Mouse (Mus musculus) adrenal gland, postnatal 14 days (tissue): ENCODE measurements around the gene Epb41. TPM values are rescaled to one million over a fixed set of nuclear protein-coding genes. Genes with fewer than 3 reads are reported as not detected.

Experiments used
- DNase-seq: peaks from one replicate; pipeline ENCODE4 v3.0.0; 2021; ENCODE audit warnings: mixed read lengths
- total RNA-seq: library from RNA; stranded (reverse); gene quantifications from 2 replicates; pipeline ENCODE4 v1.2.3, GENCODE M21; 2021

The Epb41 gene
- total RNA-seq, 1 experiment from 2014 or later: 112 TPM

DNA sequence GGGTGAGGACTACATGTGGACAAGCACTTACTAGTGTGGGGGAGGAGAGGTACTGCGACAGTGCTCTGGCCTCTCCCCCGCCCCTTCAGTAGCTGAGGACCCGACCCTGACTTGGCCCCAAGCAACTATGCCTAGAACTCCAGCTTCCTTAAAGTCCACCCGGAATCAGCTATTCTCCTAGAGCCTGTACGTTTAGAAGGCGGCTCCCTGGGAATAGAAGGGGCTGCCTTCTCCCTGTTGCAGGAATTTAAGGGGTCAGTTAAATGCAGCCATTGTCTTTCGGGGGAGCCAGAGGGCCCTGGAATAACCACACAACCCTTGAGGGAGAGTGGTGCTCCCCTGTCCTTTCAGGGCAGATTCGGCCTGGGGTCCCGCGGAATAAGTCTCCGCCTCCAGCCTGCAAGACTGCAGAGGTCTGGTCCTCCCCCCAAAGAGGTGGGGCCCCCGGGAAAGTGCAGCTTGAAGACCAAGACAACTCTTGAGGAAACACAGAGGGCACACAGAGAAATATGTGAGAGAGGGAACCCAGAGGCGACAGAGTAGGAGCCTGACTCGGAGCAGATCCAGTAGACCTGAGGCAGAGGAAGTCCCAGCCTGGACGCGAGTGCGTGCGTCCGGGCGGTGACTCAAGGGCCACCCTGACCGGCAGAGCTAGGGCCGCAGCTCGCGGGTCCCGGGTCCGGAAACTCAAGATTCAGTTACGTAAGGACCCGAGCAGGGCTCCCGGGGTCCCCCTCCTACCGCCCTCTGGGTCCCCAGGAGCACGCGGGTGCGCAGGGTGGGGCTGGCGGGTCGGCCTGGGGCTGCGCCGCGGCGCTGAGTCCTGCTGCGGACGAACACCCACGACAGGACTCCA, 816 bp downstream of the Epb41 start, which contains the start of gene Gm10300:
Gene Gm10300, plus strand, starts transcription at position 621 of the 856 bp plus-strand sequence.
- DNase-seq: peak; percentile 72

DNA sequence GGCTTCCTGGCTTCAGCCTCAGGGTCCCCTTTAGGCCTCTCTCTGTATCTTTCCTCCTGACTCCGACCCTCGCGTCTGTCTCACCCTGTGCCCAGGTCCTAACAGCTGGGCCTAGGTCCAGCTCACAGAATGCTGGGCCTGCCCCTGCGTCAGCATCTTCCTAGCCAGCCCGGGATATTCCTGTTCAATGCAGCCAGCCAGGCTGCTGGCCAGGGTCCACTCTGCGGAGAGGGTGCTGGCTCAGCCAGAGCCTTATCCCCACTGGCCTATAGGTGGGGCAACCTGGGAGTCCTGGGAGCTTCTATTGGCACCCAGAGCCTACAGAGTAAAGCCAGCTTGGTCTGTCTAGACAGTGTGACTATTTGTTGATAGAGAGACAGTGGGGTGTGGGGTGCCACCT, 2.2 kb downstream of the Epb41 start:
- DNase-seq: peak; percentile 51

DNA sequence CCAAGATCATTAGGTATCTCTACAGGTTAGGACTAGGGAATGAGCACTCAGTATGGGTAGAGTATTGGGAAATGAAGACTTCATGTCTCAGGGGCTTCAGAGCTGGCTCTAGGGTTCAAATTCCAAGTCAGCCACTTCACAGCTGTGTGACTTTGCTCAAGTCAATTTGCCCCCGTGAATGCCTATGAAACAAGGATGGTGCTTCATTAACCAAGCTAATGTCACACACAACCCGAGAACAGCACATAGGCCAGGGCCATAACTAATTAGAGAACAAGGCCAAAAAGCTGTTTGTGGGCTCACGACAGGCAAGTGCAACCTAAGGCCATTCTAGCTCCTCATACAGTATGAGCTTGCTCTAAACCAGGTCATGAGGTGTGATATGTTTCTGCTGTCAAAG, 3.0 kb downstream of the Epb41 start:
- no peak for DNase-seq

DNA sequence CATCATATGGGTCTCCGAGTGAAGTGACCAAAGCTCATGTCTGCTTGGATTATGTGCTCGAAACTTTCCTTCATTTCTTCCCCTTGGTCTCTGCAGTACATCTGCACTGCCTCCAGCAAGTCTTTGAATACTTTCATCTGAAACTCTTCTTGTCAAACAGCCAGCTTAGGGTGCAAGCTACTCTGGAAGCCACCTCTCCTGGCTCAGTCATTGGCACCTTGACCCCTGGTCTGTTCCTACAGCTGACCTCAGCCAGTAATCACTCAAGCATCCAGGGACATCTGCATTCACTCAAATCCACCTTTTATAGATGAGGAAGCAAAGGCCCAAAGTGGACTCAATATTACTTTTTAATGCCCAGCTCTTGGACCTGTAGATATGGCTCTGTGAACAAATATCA, 3.4 kb downstream of the Epb41 start:
- no peak for DNase-seq

DNA sequence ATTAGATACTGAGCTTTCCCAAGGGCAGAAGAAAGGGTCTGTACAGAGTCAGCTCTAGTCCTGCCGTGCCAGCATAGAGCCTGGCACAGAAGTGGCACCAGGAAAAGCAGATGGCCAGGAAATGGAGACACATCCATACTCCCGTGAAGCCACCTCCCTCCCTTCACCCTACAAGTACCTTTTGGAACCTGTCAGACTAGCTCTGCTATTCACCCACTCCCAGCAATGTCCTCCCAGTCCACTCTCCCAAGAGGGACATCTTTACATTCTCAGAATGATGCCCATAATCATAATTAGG, 7.2 kb downstream of the Epb41 start:
- no peak for DNase-seq

DNA sequence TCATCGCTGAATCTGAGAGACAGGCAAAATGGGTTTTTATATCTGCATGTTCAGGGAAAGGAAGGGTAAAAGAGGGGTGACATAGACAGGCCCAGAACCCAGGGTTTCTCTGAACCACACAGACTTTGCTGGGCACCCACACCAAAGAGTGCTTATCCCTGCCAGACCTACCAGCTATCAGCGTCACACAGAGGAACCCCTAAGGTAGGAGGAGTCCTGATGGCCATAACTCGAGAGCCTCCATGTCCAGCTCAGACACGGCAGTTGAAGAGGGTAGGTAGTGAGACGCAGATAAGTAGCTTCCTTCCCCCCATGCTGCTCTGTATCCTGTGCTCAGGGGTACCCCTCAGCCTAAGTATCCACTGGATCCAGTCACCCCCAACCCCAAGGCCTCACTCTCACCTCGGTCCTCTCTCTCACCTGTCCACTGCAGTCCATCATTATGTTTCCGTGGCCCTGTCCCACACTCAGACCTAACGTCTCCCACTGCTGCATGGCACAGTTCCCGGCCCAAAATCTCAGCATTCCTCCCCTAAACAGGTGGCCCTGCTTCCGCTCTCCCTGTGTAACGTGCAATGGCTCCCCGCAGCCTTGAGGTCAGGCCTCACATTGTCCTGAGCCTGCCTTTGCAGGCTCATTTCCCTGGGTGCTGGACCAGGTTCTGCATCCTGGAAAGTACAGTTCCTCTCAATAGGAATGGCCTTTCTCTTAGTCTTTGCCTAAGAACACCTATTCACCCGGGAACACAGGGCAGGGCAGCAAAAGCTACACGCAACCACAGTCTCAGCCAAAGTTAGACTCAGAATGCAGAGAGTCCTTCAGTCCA, 7.8 kb downstream of the Epb41 start:
- no peak for DNase-seq

DNA sequence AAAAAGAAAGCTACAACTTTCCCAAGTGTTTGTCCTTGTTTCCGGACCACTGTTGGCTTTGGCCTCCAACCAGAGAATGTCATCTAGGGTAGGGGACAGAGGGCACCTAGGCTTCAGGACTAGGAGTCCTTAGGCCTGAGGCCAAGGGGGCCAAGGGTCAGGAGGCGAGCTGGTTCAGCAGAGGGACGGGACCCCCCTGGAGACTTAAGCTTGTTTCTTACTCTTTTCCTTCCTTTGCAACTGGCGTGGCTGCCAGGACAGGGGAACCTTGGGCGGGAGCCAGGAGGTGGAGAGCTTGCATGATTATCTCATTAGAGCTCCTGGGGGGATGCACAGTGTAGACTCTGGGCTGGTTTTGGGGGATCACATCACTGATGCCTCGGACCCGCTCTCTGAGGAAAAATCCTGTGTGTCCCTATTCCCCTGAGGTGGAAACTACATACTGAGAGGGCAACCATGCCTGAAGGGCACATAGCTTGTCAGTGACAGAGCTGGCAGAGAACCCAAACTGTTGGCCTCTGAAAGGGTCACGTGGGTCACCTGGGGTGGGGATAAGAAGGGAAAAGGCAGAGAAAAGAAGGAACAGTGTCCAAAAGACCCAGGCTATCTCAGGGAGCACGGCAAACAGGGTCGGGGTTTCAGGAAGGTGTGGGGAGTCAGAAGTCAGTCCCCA, 8.9 kb downstream of the Epb41 start:
- DNase-seq: peak; percentile 88

DNA sequence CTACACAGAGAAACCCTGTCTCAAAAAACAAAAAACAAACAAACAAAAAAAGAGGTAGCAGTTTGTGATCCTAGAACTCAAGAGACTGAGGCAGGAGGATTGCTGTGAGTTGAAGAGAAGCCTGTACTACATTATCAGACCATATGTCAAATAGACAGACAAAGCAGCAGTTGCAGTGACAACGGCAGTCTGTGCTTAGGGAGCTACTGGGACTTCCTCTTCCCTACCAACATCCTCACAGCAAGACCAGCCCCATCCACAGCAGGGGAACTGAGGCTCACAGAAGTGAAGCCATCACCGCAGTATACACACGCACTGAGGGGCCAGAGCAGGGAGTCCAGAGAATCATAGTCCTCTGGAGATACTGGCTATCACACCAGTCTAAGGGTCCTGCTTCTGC, 9.5 kb downstream of the Epb41 start:
- no peak for DNase-seq

DNA sequence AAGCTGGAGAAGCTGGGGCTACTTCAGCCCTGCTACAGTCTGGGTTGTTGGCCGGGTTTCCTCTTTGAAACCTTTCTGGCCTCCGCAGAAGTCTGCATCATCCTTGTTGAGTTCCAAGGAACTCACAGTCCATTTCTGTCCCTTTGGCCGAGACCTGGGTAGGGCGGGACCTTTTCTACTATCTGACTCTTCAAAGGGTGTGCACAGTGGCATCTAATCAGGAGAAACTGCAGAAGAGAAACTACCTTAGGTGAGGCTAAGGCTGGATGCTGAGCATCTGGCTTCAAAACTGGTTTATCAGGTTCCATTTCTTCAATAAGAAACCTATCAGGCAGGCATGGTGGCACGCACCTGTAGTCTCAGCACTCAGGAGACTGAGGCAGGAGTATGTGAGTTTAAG, 10.6 kb downstream of the Epb41 start:
- peak; percentile 37 for DNase-seq

DNA sequence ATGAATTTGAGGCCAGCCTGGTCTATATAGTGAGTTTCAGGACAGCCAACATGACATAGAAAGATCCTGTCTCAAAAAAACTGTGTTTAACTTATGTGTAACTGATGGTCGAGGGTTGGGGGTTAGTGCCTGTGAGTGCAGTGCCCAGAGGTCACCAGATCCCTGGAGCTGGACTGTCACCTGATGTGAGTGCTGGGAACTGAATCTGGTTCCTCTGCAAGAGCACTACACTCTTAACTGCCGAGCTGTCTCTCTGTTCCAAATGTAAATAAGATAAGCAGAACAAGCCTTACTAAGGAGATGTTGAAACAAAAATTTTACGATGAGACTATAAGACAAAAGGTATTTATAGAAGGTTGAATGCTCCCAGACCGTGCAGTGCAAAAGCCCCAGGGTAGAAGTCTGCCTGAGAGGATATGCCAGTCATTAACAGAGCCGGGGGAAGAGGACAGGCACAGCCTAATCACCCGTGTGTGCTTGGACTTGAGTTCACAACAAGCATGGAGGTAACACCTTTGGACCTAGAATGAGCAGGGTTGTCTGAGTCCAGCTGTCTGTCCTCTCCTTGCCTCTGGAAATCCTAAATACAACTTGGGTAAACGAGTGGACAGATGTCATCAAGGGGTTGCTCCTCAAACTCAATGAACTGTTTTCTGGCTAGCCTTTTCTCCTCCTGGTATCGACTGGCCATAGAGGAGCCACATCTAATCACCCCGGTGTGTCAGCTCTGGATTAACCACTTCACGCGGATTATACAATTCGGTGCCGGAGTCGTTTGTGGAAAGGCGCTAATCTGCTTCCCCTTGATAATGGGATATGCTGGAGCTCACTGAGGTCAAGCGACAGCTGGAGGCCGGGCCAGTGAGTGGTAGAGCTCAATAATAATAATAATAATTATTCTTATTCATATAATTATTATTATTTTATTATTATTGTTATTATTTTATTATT, 11.9 kb downstream of the Epb41 start:
- DNase-seq: no peak

DNA sequence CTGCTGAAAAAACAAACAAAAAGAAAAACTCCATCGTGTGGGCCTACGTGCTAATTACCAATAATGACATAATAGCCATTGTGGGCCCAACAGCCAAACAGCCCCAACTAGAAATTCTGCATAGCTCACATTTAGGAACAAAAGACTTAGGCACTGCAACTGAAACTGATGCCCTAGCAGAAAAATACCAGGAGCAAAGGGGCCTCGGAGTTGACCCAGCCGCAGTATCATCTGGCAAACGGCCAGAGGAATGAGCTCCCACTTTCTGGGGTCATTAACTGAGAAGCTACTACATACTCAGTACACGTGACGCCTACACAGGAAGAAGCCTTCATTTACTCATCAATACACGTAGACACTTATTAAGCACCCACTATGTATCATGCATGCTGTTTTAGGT, 12.8 kb downstream of the Epb41 start:
- DNase-seq: no peak

DNA sequence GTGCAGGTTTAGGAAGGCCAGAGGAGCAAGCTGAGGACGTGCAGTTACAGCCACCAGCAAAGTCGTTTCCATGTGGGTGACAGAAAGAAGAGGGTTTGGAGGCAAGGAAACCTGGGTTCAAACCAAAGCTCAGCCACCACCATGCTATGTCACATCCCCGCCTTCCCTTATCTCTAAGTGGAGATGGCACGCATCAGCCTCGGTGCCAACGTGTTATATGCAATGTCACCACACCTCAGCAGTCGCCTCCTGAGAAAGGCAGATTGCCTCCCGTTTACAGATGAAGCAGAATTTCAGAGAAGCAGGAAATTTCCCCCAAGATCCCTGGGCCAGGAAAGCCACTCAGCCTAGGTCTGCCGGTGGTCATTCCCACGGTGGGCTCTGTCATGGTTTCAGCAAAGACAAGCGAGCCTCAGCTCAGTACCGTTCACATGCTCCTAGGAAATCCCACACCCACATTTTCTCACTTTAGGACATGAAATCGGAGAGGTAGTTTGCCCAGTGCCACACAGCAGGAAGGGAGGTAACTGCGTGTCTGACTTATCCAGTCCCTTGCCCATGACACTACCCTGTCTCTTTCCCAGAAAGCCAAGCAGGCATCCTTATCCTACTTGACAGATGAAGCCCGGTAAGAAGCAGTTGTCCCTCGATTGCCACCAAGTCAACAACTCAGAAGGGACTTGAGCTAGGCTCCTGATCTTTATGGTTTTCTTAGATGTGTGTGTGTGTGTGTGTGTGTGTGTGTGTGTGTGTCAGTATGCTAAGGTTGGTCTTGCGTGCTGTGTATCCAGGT, 14.9 kb downstream of the Epb41 start:
- DNase-seq: no peak

DNA sequence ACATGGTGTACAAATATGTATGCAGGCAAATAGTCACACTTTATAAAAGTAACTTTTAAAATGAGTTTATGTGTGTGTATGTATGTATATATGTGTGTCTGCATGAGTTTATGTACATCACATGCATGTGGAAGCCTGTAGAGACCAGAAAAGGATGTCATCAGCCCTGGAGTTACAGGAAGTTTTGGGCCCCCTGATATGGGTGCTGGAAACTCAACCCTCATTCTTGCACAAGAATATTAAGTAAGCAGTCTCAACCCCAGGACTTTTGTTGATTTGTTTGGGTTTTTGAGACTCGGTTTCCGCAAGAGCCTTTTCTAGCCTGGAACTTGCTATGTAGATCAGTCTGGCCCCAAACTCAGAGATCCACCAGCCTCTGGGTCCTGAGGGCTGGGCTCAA, 15.6 kb downstream of the Epb41 start:
- DNase-seq: no peak

DNA sequence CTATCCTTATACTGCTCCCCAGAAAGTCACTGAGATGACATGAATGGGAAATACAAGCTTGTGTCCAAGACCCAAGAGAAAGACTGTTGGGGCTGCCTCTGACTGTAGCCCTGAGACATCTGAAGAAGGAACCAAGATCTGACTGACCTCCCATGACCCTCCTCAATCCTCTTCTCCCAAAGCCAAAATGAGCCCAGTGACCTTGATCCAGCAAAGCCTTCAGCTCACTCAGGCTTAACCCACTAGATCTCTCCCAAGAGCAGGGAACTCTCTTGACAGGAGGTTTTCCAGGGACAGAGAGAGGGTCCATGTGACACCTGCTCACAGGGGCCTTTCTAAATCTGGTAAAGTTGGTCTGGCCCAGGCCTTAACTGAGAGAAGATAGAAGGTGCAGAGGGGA, 17.8 kb downstream of the Epb41 start:
- DNase-seq: no peak

DNA sequence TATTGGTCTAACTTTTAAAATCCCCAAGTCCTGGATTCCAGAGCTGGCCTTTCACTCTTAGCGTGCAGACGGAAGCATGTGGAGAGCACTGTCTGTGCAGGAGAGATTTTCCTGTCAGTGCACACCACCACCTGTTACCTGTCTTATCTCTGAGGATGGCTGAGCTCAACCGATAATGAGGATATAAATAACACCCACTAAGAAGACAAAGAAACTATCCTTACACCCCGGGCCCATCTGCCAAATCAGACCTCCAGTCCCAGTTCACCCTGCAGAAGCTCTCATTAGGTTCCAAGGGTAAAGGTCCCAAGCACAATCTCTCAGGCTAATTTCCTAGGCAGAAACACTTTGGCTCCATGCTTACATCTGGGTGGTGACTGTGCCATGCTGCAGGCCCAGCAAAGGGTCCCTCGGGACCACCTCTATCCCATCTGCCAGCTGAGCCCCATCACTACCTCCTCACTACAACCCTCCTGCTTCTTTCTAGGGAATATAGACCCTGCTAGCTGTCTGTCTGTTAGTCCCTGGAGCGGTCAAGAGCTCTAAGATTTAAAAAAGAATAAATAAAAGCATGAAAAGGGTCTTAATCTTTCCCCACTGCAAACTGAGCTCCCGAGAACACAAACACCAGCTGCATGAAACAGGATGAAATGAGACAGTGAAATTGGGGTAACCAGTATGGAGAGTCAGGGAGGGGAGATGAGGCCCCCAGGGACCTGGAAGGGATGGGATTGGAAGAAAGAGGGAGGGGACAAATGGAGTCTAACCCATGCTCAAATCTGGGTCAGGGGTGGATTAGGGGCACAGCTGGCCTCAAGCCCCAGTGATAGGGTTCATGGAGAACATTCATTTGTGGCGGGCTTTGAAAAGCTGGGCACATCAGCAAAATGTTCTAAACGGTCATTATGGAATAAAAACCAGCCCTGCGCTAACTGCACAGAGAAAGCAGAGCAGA, 23.5 kb downstream of the Epb41 start:
- DNase-seq: no peak

DNA sequence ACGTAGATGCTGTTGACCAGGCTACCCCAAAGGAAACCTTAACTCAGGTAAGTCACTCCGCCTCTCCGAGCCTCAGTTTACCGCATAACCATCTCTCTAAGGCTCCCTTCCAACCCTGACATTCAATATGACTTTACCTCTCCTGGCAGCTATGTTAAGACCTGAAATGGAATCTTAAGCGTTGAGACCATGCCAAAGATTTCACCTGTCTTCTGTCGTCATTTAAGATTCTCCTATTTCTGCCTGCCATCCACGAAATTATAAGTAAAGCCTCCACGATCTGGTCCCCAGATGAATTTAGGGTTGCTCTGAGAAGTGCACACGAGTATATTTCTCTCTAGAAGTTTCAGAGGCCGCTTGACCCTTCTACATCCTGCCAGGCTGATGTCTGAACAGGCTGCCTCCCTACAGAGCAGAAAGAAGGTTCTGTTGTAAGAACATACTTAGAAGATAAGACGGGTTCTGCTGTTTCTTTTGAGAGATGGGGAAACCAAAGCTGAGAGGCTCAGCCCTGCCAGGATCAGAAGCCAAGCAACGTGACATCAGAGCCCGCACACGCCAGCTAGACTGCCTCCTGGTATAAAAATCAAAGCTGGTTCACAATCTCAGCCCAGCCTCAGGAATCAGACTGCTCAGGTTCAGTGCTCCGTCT, 25.4 kb downstream of the Epb41 start:
- peak; percentile 45 for DNase-seq

DNA sequence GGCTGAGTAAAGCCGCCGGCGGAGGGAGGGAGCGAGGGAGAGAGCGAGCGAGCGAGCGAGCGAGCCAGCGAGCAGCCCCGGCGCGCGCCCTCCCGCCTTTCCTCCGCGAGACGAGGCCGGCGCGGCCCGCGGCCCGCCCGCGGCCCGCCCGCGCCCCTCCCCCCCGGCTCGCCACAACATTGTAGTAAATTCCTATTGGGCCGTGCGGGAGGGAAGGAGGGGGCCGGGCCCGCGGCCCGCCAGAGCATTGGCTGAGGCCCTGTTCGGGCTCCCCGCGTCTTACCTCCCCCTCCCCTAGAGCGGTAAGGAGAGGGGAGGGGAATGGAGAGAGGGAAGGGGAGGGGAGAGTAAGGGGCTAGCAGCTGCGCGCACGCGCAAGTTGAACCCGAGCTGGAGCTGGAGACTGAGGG, 26.1 kb downstream of the Epb41 start:
- DNase-seq: peak; percentile 93

DNA sequence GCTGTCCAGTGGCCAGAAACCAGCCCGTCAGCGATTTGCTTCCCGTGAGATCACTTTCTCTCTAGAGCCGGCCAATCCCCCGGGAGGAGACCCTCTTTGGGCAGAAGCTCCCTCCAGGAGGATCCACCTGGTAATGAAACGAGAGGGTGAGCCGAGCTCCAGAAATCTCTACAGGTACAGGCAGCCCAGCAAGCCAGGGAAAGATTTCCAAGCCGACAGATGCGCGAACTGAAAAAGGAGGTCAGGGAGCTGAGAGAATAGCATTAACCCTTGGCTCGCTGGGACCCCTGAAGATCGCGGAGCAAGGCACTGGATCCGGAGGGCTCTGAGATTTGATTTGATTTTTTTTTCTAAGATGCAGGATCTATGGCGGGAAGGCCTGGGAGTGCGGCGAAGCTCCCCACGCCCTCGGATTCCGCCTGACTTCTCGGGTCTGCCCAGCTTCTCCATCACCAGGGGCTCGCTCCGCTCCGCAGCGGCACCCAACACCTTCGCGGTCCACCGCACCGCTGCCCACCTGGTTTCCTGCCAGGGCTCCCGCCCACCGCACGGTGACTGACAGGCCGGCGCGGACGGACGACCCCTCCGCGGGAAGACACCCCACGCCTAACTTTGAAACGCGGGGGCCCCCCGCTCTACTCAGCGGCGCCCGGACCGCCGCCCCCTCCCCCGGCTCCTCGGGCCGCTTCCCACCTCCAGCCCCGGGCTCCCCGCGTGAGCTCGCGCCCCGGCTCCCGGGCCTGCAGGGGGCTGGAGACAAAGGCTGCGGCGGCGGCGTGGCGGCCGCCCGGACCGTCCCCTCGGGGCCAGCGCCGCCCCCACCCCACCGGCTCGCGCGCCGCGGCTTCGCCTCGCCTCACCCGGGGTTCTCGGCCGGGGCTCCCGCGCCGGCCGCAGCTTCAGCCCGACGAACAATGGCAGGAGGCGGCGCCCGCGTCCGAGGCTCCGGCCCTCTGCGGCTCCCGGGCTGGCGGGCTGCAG, 26.8 kb downstream of the Epb41 start:
- peak; percentile 46 for DNase-seq
